Mouse (Mus musculus): ENCODE measurements at regions not wholly inside any gene's neighbourhood (a gene's known extent, or its start where the extent isn't known, plus 50 kb on each side); places are given as distances from the start of the nearest gene placed in this dataset.

- TF ChIP-seq MYOD1 (IDR thresholded peaks at IDR 0.05; ENCODE audit: control insufficient read depth, insufficient read length, low read depth): no peak
- no peak for TF ChIP-seq MAX (IDR thresholded peaks at IDR 0.05)
- TF ChIP-seq CTCF (IDR thresholded peaks at IDR 0.05; ENCODE audit: control insufficient read depth, insufficient read depth, insufficient read length): no peak
- TF ChIP-seq USF1 (IDR thresholded peaks at IDR 0.05; ENCODE audit: low read depth): no peak
These were observed 268.6 kb upstream of the Intu start for GRCm38 (mm10) chr3:40262536-40262935.

All from C2C12 (cell line).